Mouse (Mus musculus) kidney, postnatal 0 days (tissue): ENCODE measurements around the gene Uncx. TPM values are rescaled to one million over a fixed set of nuclear protein-coding genes. Genes with fewer than 3 reads are reported as not detected.

Source experiments
- ATAC-seq: fragments of 200-750 bp; cut with Nextera tagmentation; replicated peaks from 2 replicates; pipeline ENCODE4 v1.8.0; 2017; ENCODE audit warnings: low read depth, moderate number of reproducible peaks, moderate TSS enrichment, moderate library complexity; ENCODE audit not compliant: low FRiP score
- DNase-seq: peaks from one replicate; pipeline ENCODE4 v3.0.0-alpha.2; 2016; ENCODE audit warnings: low spot score
- H3K27ac ChIP-seq: fragments of 300-500 bp; sonication (generic); 2 replicates; pipeline ENCODE4 v1.5.1; 2014; ENCODE audit warnings: mild to moderate bottlenecking
- H3K27me3 ChIP-seq: fragments of 300-500 bp; sonication (generic); 2 replicates; pipeline ENCODE4 v1.6.1; 2014; ENCODE audit warnings: low read length, mixed read lengths; ENCODE audit not compliant: insufficient read depth
- H3K36me3 ChIP-seq: fragments of 300-500 bp; sonication (generic); 2 replicates; pipeline ENCODE4 v1.6.1; 2014; ENCODE audit warnings: low read length, mixed read lengths; ENCODE audit not compliant: insufficient read depth
- H3K4me1 ChIP-seq: fragments of 300-500 bp; sonication (generic); replicated peaks from 2 replicates; pipeline ENCODE4 v1.6.1; 2014; ENCODE audit warnings: antibody characterized with exemption, low read length, mixed read lengths; ENCODE audit not compliant: insufficient read depth
- H3K4me2 ChIP-seq: fragments of 300-500 bp; sonication (generic); 2 replicates; pipeline ENCODE4 v1.6.1; 2014; ENCODE audit warnings: mild to moderate bottlenecking, low read length, moderate library complexity, mixed read lengths
- H3K4me3 ChIP-seq: fragments of 300-500 bp; sonication (generic); replicated peaks from 2 replicates; pipeline ENCODE4 v1.5.1; 2014; ENCODE audit warnings: low read depth, low read length
- H3K9ac ChIP-seq: fragments of 300-500 bp; sonication (generic); 2 replicates; pipeline ENCODE4 v1.6.1; 2014; ENCODE audit warnings: low read depth, low read length
- H3K9me3 ChIP-seq: fragments of 300-500 bp; sonication (generic); replicated peaks from 2 replicates; pipeline ENCODE4 v1.6.1; 2016; ENCODE audit warnings: low read length, inconsistent platforms, mixed read lengths
- CTCF ChIP-seq: IDR thresholded peaks from 2 replicates; pipeline ENCODE4 v1.5.1; 2016; ENCODE audit warnings: antibody characterized with exemption, low read depth, mild to moderate bottlenecking, moderate library complexity
- WGBS: fragments of 180-500 bp; shearing (Covaris S2); extraction: QIAGEN DNeasy Blood & Tissue Kit; methylation state at CpG from one replicate; pipeline ENCODE4 v1.1.7; 2014; 5-methylcytosine and 5-hydroxymethylcytosine counted together
- polyA plus RNA-seq: library from polyadenylated mRNA; unstranded; fragments of >200 nt; fragmentation: Nextera tagmentation; extraction: Ambion mirVana; gene quantifications from 2 replicates; pipeline ENCODE4 v1.2.1, GENCODE M21; 2015

Uncx gene
- polyA plus RNA-seq, result 44.8 and 50.9 TPM in 2 replicates

DNA sequence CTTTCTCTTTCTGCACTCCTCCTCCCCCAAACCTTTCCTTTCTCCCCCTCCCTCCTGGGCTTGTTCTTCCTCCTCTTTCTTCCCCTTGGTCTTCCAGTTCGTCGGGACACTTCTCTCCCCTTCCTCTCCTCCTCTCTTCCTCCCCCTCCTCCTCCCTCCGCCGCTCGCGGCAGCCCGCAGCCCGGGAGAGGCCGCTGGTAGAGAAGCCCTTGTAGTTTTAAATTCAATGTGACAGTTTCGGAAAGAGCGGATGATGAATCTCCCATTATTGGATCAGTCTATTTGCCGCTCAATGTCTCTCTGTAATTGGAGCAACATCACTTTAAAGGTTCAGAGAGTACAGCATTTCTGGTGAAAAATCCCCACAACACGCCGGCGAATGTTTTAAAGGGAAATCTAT lies at the start of gene Uncx:
Gene Uncx, plus strand, starts transcription at position 281 of the 400 bp plus-strand sequence.
- ATAC-seq (no peak), DNase-seq (peak; percentile 60)
- Histone ChIP-seq H3K4me2 (peak within 1 kb of the TSS; percentile 59), H3K4me3 (peak within 1 kb of the TSS; percentile 45), H3K27ac (peak within 1 kb of the TSS; percentile 63), H3K9me3 (no peaks in the 10 kb centered on the region), H3K27me3 (peaks cover 74% of the 10 kb centered on the region), H3K36me3 (no peaks in the 10 kb centered on the region), H3K4me1 (no peaks in the 10 kb centered on the region), H3K9ac (peak within 1 kb of the TSS; percentile 70)
- TF ChIP-seq CTCF, result no peak
- WGBS, result under 1% methylated on average over 15 of the region's 15 CpGs

DNA sequence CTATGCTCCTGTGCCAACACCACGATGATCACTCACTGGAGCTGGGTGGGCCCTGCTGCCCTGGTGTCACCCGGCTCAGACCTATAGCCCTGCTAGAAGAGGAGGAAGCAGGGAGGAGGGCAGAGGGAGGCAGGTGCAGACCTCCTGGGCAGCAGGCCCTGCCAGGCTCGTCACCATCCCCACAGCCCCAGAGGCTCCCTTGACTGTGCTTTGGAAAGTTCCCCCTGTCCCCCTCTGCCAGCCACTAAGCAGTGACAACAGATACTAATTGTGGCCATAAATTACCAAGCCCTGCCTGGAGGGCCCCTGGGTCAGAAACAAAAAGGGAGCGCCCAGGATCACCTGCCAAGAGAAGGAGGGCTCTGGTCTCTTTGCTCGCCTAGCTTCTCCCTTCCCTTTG lies 49.6 kb upstream of the Uncx start:
- Histone ChIP-seq H3K36me3 (no peaks in the 10 kb centered on the region), H3K27ac (no peak overlapping the region), H3K4me2 (no peak overlapping the region), H3K4me1 (no peaks in the 10 kb centered on the region), H3K4me3 (no peak overlapping the region), H3K9me3 (no peaks in the 10 kb centered on the region), H3K27me3 (no peaks in the 10 kb centered on the region), H3K9ac (no peak overlapping the region)
- no peak for ATAC-seq
- DNase-seq, result peak; percentile 64
- TF ChIP-seq CTCF, result no peak
- 33% methylated on average over 5 of the region's 5 CpGs for WGBS

DNA sequence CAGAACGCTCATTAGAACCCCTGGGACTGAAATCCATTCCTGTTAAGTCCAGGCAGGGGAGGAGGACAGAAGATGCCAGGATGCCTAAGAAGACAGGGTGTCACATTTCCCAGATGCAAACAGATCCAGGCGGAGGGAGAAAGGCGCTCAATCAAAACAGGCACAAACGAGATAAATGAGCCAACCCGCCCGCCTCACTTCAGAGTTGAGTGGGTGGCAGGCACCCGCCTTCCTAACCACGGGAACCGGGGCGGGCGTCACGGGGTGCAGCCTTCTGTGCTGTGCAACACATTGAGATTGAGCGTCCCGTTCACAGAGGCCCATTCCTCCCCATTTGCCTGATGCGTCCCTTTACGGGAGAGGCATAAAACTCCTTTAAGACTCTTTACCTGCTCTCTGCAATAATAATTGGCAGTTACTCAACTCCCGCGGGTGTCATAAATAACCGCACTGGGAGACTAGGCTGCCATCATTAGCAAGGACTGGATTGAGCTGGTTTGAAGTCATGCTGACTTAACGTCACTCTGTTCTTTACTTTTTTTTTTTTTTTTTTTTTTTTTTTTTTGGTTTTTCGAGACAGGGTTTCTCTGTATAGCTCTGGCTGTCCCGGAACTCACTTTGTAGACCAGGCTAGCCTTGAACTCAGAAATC lies 48.1 kb upstream of the Uncx start:
- TF ChIP-seq CTCF, result no peak
- ATAC-seq (peak; percentile 47; the same call in 1 of the 2 replicates), DNase-seq (peak; percentile 85)
- Histone ChIP-seq H3K4me2 (peak overlapping the region; percentile 18; the same call in 1 of the 2 replicates), H3K9me3 (no peaks in the 10 kb centered on the region), H3K36me3 (no peaks in the 10 kb centered on the region), H3K27me3 (no peaks in the 10 kb centered on the region), H3K9ac (no peak overlapping the region), H3K27ac (no peak overlapping the region; the same call in 1 of the 2 replicates), H3K4me1 (no peaks in the 10 kb centered on the region), H3K4me3 (no peak overlapping the region)
- WGBS, result 12% methylated on average over 21 of the region's 22 CpGs

DNA sequence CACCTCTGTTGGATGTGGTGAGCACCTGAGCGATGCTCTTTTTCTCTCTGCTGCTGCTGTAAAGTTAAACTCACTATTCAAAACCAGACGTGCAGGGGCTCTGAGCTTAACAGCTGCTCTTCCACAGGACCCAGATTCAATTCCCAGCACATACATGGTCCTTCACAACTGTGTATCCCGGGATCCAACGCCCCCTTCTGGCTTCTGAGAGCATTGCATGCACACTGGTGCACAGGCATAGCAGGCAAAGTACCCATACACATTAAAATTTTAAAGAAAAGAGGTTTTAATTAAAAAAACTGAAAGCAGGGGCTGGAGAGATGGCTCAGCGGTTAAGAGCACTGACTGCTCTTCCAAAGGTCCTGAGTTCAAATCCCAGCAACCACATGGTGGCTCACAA lies 46.4 kb upstream of the Uncx start:
- no peak overlapping the region for H3K4me2 ChIP-seq
- H3K36me3 ChIP-seq, result no peaks in the 10 kb centered on the region
- no peak overlapping the region for H3K9ac ChIP-seq
- H3K4me3 ChIP-seq, result no peak overlapping the region
- H3K9me3 ChIP-seq, result no peaks in the 10 kb centered on the region
- no peaks in the 10 kb centered on the region for H3K4me1 ChIP-seq
- DNase-seq (no peak), ATAC-seq (no peak)
- no peak overlapping the region for H3K27ac ChIP-seq
- peak; percentile 6; the same call in 1 of the 2 replicates for TF ChIP-seq CTCF
- WGBS, result 51% methylated on average over 5 of the region's 5 CpGs
- no peaks in the 10 kb centered on the region for H3K27me3 ChIP-seq

- no peak overlapping the region for H3K4me3 ChIP-seq
- TF ChIP-seq CTCF, result no peak
- peak; percentile 46 for DNase-seq
- H3K9ac ChIP-seq, result no peak overlapping the region
- H3K36me3 ChIP-seq, result no peaks in the 10 kb centered on the region
- no peak overlapping the region for H3K27ac ChIP-seq
- 40% methylated on average over 5 of the region's 5 CpGs for WGBS
- H3K4me1 ChIP-seq, result no peaks in the 10 kb centered on the region
- no peak overlapping the region for H3K4me2 ChIP-seq
- H3K9me3 ChIP-seq, result no peaks in the 10 kb centered on the region
- peak; percentile 76; the same call in 1 of the 2 replicates for ATAC-seq
- H3K27me3 ChIP-seq, result no peaks in the 10 kb centered on the region
These were observed 44.5 kb upstream of the Uncx start for GRCm38 (mm10) chr5:139498791-139499190.

DNA sequence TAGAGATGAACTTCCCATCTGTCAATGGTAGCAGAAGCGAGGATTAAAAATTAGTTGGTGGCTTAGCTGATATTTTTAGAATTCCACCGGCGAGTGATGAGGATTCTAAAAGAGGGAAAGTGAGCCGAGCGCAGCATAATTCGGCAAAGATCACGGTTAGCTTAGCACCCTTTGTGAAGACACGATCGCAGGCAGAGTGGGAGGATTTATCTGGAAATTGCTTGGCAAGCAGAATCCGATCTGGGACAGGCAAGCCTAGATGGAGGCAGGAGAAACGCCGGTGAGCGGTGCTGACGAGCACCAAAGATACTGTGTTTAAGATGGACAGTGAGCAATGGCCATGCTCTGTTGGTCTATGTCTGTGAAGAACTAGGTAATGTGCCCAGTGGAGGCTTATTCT lies 41.0 kb upstream of the Uncx start:
- Histone ChIP-seq H3K9ac (no peak overlapping the region), H3K27ac (no peak overlapping the region), H3K4me2 (no peak overlapping the region), H3K4me3 (no peak overlapping the region), H3K36me3 (no peaks in the 10 kb centered on the region), H3K9me3 (no peaks in the 10 kb centered on the region), H3K4me1 (no peaks in the 10 kb centered on the region), H3K27me3 (no peaks in the 10 kb centered on the region)
- no peak for TF ChIP-seq CTCF
- ATAC-seq (no peak), DNase-seq (no peak)
- WGBS, result 67% methylated on average over 14 of the region's 14 CpGs
